Mouse (Mus musculus) megakaryocyte, embryonic 14.5 days (primary cell): ENCODE measurements at regions not wholly inside any gene's neighbourhood (a gene's known extent, or its start where the extent isn't known, plus 50 kb on each side); places are given as distances from the start of the nearest gene placed in this dataset.

Source experiments
- H3K27me3 ChIP-seq: replicated peaks from 2 replicates; pipeline ENCODE3; 2012; ENCODE audit warnings: inconsistent platforms
- H3K36me3 ChIP-seq: replicated peaks from 2 replicates; pipeline ENCODE3; 2012; ENCODE audit warnings: low read length, inconsistent platforms, mixed read lengths
- H3K4me1 ChIP-seq: 2 replicates; pipeline ENCODE4 v1.6.1; 2012; ENCODE audit warnings: inconsistent platforms
- H3K4me3 ChIP-seq: replicated peaks from 2 replicates; pipeline ENCODE3; 2012; ENCODE audit warnings: moderate library complexity, mild to moderate bottlenecking, inconsistent platforms
- H3K9me3 ChIP-seq: 2 replicates; pipeline ENCODE4 v1.6.1; 2012; ENCODE audit warnings: inconsistent platforms
- FLI1 ChIP-seq: IDR thresholded peaks from 2 replicates; pipeline ENCODE4 v1.6.1; 2012; ENCODE audit warnings: low read length, inconsistent platforms, mixed read lengths
- GATA1 ChIP-seq: IDR thresholded peaks from 3 replicates; pipeline ENCODE4 v1.6.1; 2012; ENCODE audit warnings: mixed read lengths, low read length, inconsistent platforms, borderline replicate concordance

GRCm38 (mm10) chr11:17524985-17525775 is 267.8 kb downstream of the C1d start:
- Histone ChIP-seq H3K4me3 (no peak overlapping the region), H3K36me3 (no peaks in the 10 kb centered on the region), H3K9me3 (peaks cover 3% of the 10 kb centered on the region; the same call in 1 of the 2 replicates), H3K27me3 (no peaks in the 10 kb centered on the region), H3K4me1 (no peaks in the 10 kb centered on the region)
- TF ChIP-seq GATA1: no peak
- TF ChIP-seq FLI1: no peak

DNA sequence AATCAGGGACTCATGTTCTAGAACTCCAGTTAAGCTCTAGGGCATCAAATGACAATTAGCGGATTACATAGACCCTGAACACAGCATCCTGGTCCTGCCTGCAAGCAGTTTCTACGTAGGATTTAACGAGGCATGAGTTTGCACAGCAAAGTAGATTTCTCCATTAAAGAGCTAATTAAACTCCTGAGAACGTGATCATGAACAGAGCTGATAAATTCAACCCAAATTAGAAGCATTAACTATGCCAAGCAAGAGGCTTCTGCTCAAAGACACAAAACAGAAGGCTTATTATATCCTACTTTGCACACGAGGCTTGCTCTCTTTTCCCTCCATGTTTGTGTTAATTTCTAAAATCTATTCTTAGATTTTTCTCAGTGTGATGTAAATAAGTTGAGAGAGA is 269.1 kb downstream of the C1d start:
- Histone ChIP-seq H3K9me3 (peaks cover 3% of the 10 kb centered on the region; the same call in 1 of the 2 replicates), H3K4me1 (no peaks in the 10 kb centered on the region), H3K27me3 (no peaks in the 10 kb centered on the region), H3K4me3 (no peak overlapping the region), H3K36me3 (no peaks in the 10 kb centered on the region)
- TF ChIP-seq FLI1 (no peak), GATA1 (no peak)

- Histone ChIP-seq H3K4me1 (no peaks in the 10 kb centered on the region), H3K36me3 (no peaks in the 10 kb centered on the region), H3K27me3 (no peaks in the 10 kb centered on the region), H3K4me3 (no peak overlapping the region), H3K9me3 (no peaks in the 10 kb centered on the region)
- no peak for TF ChIP-seq GATA1
- no peak for TF ChIP-seq FLI1
These were observed 271.2 kb downstream of the C1d start for GRCm38 (mm10) chr11:17528609-17529008.

GRCm38 (mm10) chr11:17533706-17534105 is 276.3 kb downstream of the C1d start:
- H3K27me3 ChIP-seq: no peaks in the 10 kb centered on the region
- H3K4me1 ChIP-seq: no peaks in the 10 kb centered on the region
- no peaks in the 10 kb centered on the region for H3K9me3 ChIP-seq
- H3K4me3 ChIP-seq: no peak overlapping the region
- TF ChIP-seq FLI1 (no peak), GATA1 (no peak)
- H3K36me3 ChIP-seq: no peaks in the 10 kb centered on the region

GRCm38 (mm10) chr11:17546286-17546685 is 288.9 kb downstream of the C1d start:
- H3K4me1 ChIP-seq: no peaks in the 10 kb centered on the region
- H3K36me3 ChIP-seq: no peaks in the 10 kb centered on the region
- H3K27me3 ChIP-seq: no peaks in the 10 kb centered on the region
- H3K9me3 ChIP-seq: peaks cover 16% of the 10 kb centered on the region
- TF ChIP-seq FLI1 (no peak), GATA1 (no peak)
- no peak overlapping the region for H3K4me3 ChIP-seq

DNA sequence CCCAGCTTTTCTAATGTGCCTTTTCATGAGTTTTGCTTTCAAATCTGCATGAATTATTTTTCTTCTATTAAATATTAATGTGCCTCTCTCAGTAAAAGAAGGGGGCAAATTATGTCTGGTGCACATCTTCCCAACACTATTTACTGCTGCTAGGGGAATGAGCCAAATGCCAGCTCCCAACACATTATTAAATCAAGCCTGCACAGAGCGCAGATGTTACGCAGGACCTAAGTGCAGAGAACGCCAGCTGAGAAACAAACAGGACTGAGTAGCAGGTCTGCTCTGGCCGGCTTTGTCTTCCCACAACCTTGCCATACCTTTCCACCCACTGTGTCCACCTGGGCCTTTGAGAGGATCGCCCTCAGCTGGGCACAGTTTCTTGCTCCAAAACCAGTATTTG is 291.8 kb downstream of the C1d start:
- H3K36me3 ChIP-seq: no peaks in the 10 kb centered on the region
- no peaks in the 10 kb centered on the region for H3K4me1 ChIP-seq
- H3K27me3 ChIP-seq: no peaks in the 10 kb centered on the region
- H3K4me3 ChIP-seq: no peak overlapping the region
- TF ChIP-seq FLI1 (no peak), GATA1 (no peak)
- peaks cover 16% of the 10 kb centered on the region for H3K9me3 ChIP-seq

GRCm38 (mm10) chr11:17555276-17555675 is 297.9 kb downstream of the C1d start:
- Histone ChIP-seq H3K27me3 (no peaks in the 10 kb centered on the region), H3K4me1 (no peaks in the 10 kb centered on the region), H3K36me3 (no peaks in the 10 kb centered on the region), H3K9me3 (peaks cover 14% of the 10 kb centered on the region), H3K4me3 (no peak overlapping the region)
- TF ChIP-seq GATA1 (no peak), FLI1 (no peak)

DNA sequence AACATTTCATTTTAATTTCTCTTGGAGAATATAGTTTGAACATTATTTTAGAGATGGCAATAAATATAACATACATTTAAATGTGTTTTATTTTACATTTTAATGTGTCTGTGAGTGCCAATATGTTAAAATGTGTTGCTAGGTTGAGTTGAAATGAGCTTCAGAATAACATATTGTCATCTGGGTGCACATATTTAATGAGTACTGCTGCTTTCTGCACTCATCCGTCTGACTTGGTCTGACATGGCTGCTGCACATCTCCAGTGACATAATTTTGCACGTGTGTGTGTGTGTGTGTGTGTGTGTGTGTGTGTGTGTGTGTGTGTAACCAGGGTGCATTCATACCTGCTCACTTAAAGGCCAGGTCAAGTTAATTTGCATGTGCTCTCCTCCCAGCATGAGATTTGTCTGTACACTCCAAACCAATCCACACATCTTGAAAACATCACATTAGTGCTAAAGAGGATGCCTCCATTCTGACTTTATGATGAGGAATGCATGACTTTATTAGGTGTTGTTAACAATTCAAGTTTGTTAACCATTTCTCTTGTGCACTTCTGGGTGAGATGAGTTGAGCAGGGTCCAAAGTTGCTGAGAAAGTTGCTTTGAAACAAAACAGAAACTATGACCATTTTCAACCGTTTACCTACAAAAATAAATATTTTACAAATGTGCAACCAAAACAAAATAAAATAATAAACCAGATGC is 334.6 kb downstream of the C1d start:
- no peaks in the 10 kb centered on the region for H3K4me1 ChIP-seq
- TF ChIP-seq FLI1 (no peak), GATA1 (no peak)
- no peaks in the 10 kb centered on the region for H3K27me3 ChIP-seq
- no peak overlapping the region for H3K4me3 ChIP-seq
- no peaks in the 10 kb centered on the region for H3K9me3 ChIP-seq
- H3K36me3 ChIP-seq: no peaks in the 10 kb centered on the region

DNA sequence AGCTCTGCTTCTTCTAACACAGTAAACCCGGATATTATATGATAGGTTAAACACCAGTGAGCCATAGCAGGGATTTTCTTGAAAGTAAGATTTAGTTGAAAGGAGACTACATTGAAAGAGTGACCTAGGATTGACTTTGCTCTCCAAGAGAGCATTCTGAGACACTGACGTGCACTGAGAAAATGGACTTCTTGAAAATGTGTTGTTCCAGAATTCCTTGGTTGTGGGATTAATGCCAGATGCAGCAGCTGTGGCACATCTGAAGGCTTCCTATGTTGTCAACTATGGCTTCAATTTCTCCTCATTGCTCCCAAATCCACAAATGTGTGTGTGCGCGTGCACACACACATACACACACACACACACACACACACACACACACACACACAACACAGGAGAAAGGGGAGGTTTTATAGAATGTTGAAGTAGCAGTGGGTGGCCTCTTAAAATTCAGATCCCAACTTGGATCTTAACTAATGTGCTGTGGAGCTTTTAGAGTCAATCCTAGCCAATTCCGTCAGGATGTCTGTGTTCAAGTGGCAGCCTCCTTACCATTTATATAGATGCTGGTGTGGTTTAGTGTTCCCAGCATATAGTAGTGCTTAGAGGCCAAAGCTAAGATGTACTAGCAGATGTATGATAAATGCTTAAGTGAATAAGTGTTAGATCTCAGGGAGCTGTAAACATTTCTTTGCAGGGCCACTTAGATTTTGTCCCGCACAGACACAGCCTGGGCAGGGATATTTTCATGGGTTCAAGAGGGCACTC is 346.5 kb downstream of the C1d start:
- H3K4me3 ChIP-seq: no peak overlapping the region
- H3K36me3 ChIP-seq: no peaks in the 10 kb centered on the region
- no peaks in the 10 kb centered on the region for H3K4me1 ChIP-seq
- TF ChIP-seq GATA1 (no peak), FLI1 (no peak)
- H3K27me3 ChIP-seq: no peaks in the 10 kb centered on the region
- H3K9me3 ChIP-seq: 0 out of 2 replicates have a peak, but pooled peaks cover 3% of the 10 kb centered on the region
